In genomic region chr3:70012641-70013040, GRCm38 (mm10) we compare ENCODE assay signal across 26 mouse cellular contexts. TPM values are rescaled to one million over a fixed set of nuclear protein-coding genes. Genes with fewer than 3 reads are reported as not detected.
DNase-seq lines count a peak whose midpoint lies in the region; ATAC-seq and TF ChIP-seq lines count a peak whose summit lies in the region.
"Had no signal": no experiment of that assay in that cellular context is flagged by ENCODE, and none has a peak within 500 bp of the region (broad histone marks: within the 10 kb centered on the region; RNA-seq: fewer than 3 reads in every experiment).

No protein-coding gene starts in this region.

- no peaks in the 10 kb centered on the region for H3K27me3 ChIP-seq in CH12.LX (replicated peaks)

- H3K36me3 ChIP-seq in CH12.LX (replicated peaks in 1 of 2; ENCODE audit: control insufficient read depth in 1 of 2, insufficient read depth in 1 of 2, low read length in 1 of 2): no peaks in the 10 kb centered on the region
- H3K36me3 ChIP-seq: G1E had no signal

- no peaks in the 10 kb centered on the region for H3K9me3 ChIP-seq in CH12.LX (replicated peaks; ENCODE audit: low read length)

- dilution Hi-C loops in CH12.LX (cut with MboI; ENCODE audit: extremely low pct_ligation_motif_present, extremely low pct_unique_long_range_greater_than_20kb, low sequenced_read_pairs): no loop called here

- peaks cover 5 to 11% of the 10 kb centered on the region in 2 experiments for H3K4me1 ChIP-seq in CH12.LX (ENCODE audit: control insufficient read depth in 1 of 2, insufficient read depth in 2 of 2)

- H3K9ac ChIP-seq in CH12.LX (ENCODE audit: insufficient read depth, low read depth): no peak overlapping the region

- TF ChIP-seq POLR2A in CH12.LX (IDR thresholded peaks at IDR 0.05; ENCODE audit: low read depth, low read length): no peak

- no peak overlapping the region for H3K4me3 ChIP-seq in CH12.LX (replicated peaks in 1 of 3; ENCODE audit: low read depth in 2 of 3, low read length in 2 of 3, poor library complexity in 1 of 3)

- H3K4me2 ChIP-seq in CH12.LX (ENCODE audit: insufficient read depth, low read depth, poor library complexity, severe bottlenecking): no peak overlapping the region

- no peak for DNase-seq in frontal cortex, adult 2 months (ENCODE audit: extremely low spot score in 1 of 2, low spot score in 1 of 2)
- DNase-seq in heart, adult 11 months: peak; percentile 60
- DNase-seq in heart, postnatal 4 days: no peak
- DNase-seq in CH12.LX (ENCODE audit: extremely low read depth): no peak
- DNase-seq in cerebellum, adult 11-12 months: no peak
- DNase-seq: adrenal gland, adult 2 months; adrenal gland, adult 8-10 months; adrenal gland, postnatal 10 days; adrenal gland, postnatal 14 days; adrenal gland, postnatal 25 days; adrenal gland, postnatal 36 days; B cell, adult 2 months; cerebellum, adult 11 months; cerebellum, adult 18-20 months; cerebellum, adult 2 months; cerebellum, adult 8-10 months had no signal

- no peaks in the 10 kb centered on the region for H3K79me2 ChIP-seq in CH12.LX (replicated peaks; ENCODE audit: control insufficient read depth, extremely low read depth, insufficient read depth, poor library complexity, severe bottlenecking)

- peak; percentile 64 for ATAC-seq in frontal cortex, adult (ENCODE audit: low TSS enrichment)
- ATAC-seq: activated CD4-positive, CD25-positive, alpha-beta regulatory T cell, adult 4 months; CD4-positive, CD25-positive, alpha-beta regulatory T cell, adult 4 months; Patski had no signal

- TF ChIP-seq CTCF in CH12.LX (conservative IDR thresholded peaks at IDR 0.05 in 1 of 2, IDR thresholded peaks at IDR 0.05 in 1 of 2; ENCODE audit: low read depth in 2 of 2, low read length in 2 of 2): no peak

- H3K27ac ChIP-seq in CH12.LX (ENCODE audit: insufficient read depth, low read depth): no peak overlapping the region

- no peak for TF ChIP-seq EP300 in CH12.LX (IDR thresholded peaks at IDR 0.05; ENCODE audit: low read length)

- in situ Hi-C loops in CH12.LX (cut with MboI; ENCODE audit: low pct_ligation_motif_present, low pct_unique_long_range_greater_than_20kb, low sequenced_read_pairs): no loop called here

- TF ChIP-seq RAD21 in CH12.LX (IDR thresholded peaks at IDR 0.05; ENCODE audit: low read depth, low read length): no peak

TF ChIP-seq in CH12.LX, 34 proteins besides CTCF, POLR2A, EP300 and RAD21:
- TF ChIP-seq SMC3 (IDR thresholded peaks at IDR 0.05; ENCODE audit: low read depth, low read length) (no peak), ZNF384 (IDR thresholded peaks at IDR 0.05; ENCODE audit: low read depth, low read length) (peak; percentile 80), MYC (IDR thresholded peaks at IDR 0.05; ENCODE audit: low read depth, low read length) (no peak), NRF1 (IDR thresholded peaks at IDR 0.05; ENCODE audit: low read depth, low read length) (no peak), ZMIZ1 (IDR thresholded peaks at IDR 0.05; ENCODE audit: low read depth, low read length) (no peak)

RNA-seq across cellular contexts. Expression of gene Otol1, which starts 5.2 kb away (rescaled TPM):
- polyA plus RNA-seq in frontal cortex, adult 2 months (2012; rRNA removed): not detected in 2 replicates
- total RNA-seq in heart, postnatal 4 days (2021): not detected
- 0.08 TPM in 1 of 2 replicates, not detected in the other for total RNA-seq in CH12.LX (2012; rRNA removed)
- total RNA-seq in CH12.LX (2014; rRNA removed): not detected in 2 replicates
- not detected in 2 replicates for polyA plus RNA-seq in CH12.LX (2012; ENCODE audit: insufficient read length, low read depth)
- total RNA-seq: adrenal gland, adult 18-20 months; adrenal gland, adult 2 months; adrenal gland, adult 8-10 months; adrenal gland, postnatal 10 days; adrenal gland, postnatal 14 days; adrenal gland, postnatal 25 days; adrenal gland, postnatal 36 days; adrenal gland, postnatal 4 days; MEL had no signal
- polyA plus RNA-seq: activated CD4-positive, CD25-positive, alpha-beta regulatory T cell, adult 4 months; adrenal gland, adult 2 months; brain, embryonic 14.5 days; C2C12; CD4-positive, CD25-positive, alpha-beta regulatory T cell, adult 4 months; cerebellum, adult 2 months; G1E; Patski had no signal
